Mouse (Mus musculus) kidney, adult 11 months (tissue): ENCODE results near the gene Arid2.
A peak's percentile ranks its signal among the peaks of the same experiment; 100 is the strongest.
"Not testable (repeated sequence)": the region's sequence is repeated elsewhere in the genome, so short reads cannot be mapped to it uniquely, and the experiment has no call there.

Experiments used
- DNase-seq: peaks from one replicate; pipeline ENCODE4 v3.0.0; 2022

The Arid2 gene

GRCm38 (mm10) chr15:96287369-96287975, at the start of gene Arid2:
TSS of gene Arid2 (plus strand) at chr15:96287518.
- peak; percentile 67 for DNase-seq

GRCm38 (mm10) chr15:96238071-96238470, 49.2 kb upstream of the Arid2 start:
- DNase-seq = no peak

- no peak for DNase-seq
These were observed 43.1 kb upstream of the Arid2 start for GRCm38 (mm10) chr15:96244171-96244570.

GRCm38 (mm10) chr15:96244715-96245114, 42.6 kb upstream of the Arid2 start:
- DNase-seq = not testable (repeated sequence)

GRCm38 (mm10) chr15:96253827-96254226, 33.5 kb upstream of the Arid2 start:
- no peak for DNase-seq

GRCm38 (mm10) chr15:96254356-96254755, 33.0 kb upstream of the Arid2 start:
- no peak for DNase-seq

- no peak for DNase-seq
These were observed 29.5 kb upstream of the Arid2 start for GRCm38 (mm10) chr15:96257781-96258180.

- no peak for DNase-seq
These were observed 22.7 kb upstream of the Arid2 start for GRCm38 (mm10) chr15:96264614-96265013.

- no peak for DNase-seq
These were observed 19.4 kb upstream of the Arid2 start for GRCm38 (mm10) chr15:96267933-96268332.

- DNase-seq = no peak
These were observed 18.7 kb upstream of the Arid2 start for GRCm38 (mm10) chr15:96268610-96269009.

- no peak for DNase-seq
These were observed 17.9 kb upstream of the Arid2 start for GRCm38 (mm10) chr15:96269402-96269801.

GRCm38 (mm10) chr15:96270272-96270880, 16.9 kb upstream of the Arid2 start:
- no peak for DNase-seq

GRCm38 (mm10) chr15:96272356-96272755, 15.0 kb upstream of the Arid2 start:
- DNase-seq = no peak

GRCm38 (mm10) chr15:96274341-96274740, 13.0 kb upstream of the Arid2 start:
- DNase-seq = no peak

- DNase-seq = no peak
These were observed 12.1 kb upstream of the Arid2 start for GRCm38 (mm10) chr15:96275198-96275597.

GRCm38 (mm10) chr15:96275810-96276493, 11.4 kb upstream of the Arid2 start:
- no peak for DNase-seq

GRCm38 (mm10) chr15:96277061-96277460, 10.3 kb upstream of the Arid2 start:
- no peak for DNase-seq

- DNase-seq = no peak
These were observed 6.1 kb upstream of the Arid2 start for GRCm38 (mm10) chr15:96281236-96281635.

GRCm38 (mm10) chr15:96283141-96283540, 4.2 kb upstream of the Arid2 start:
- no peak for DNase-seq

GRCm38 (mm10) chr15:96283920-96284431, 3.3 kb upstream of the Arid2 start:
- DNase-seq = peak; percentile 49

GRCm38 (mm10) chr15:96284711-96285322, 2.5 kb upstream of the Arid2 start:
- DNase-seq = peak; percentile 43

GRCm38 (mm10) chr15:96285323-96286014, 1.8 kb upstream of the Arid2 start:
- DNase-seq = peak; percentile 91
